8 mouse cellular contexts compared by ENCODE assay signal in genomic region chr1:171379935-171380599, GRCm38 (mm10). TPM values are rescaled to one million over a fixed set of nuclear protein-coding genes. Genes with fewer than 3 reads are reported as not detected.
DNase-seq lines count a peak whose midpoint lies in the region; ATAC-seq and TF ChIP-seq lines count a peak whose summit lies in the region.

No protein-coding gene starts in this region.

- WGBS in embryonic facial prominence, embryonic 11.5 days, result 7% methylated on average over 31 of the region's 31 CpGs
- 4% methylated on average over 31 of the region's 31 CpGs for WGBS in heart, adult 2 months
- WGBS in kidney, adult 2 months, result 3% methylated on average over 31 of the region's 31 CpGs
- WGBS in limb, embryonic 12.5 days, result 7% methylated on average over 31 of the region's 31 CpGs
- 2% methylated on average over 31 of the region's 31 CpGs for WGBS in midbrain, embryonic 13.5 days
- WGBS in small intestine, adult 2 months, result 20% methylated on average over 31 of the region's 31 CpGs

- H3K4me2 ChIP-seq in embryonic facial prominence, embryonic 11.5 days (ENCODE audit: low read depth, low read length), result peak overlapping the region; percentile 25; the same call in 1 of the 2 replicates
- H3K4me2 ChIP-seq in limb, embryonic 12.5 days, result peak overlapping the region; percentile 46
- peak overlapping the region; percentile 59 for H3K4me2 ChIP-seq in midbrain, embryonic 13.5 days (replicated peaks)

- no peaks in the 10 kb centered on the region for H3K79me2 ChIP-seq in heart, adult 2 months (replicated peaks; ENCODE audit: control insufficient read depth, insufficient read depth, low read length)

- H3K4me3 ChIP-seq in embryonic facial prominence, embryonic 11.5 days (ENCODE audit: low read depth, low read length), result no peak overlapping the region
- no peak overlapping the region for H3K4me3 ChIP-seq in heart, adult 2 months
- H3K4me3 ChIP-seq in kidney, adult 2 months (ENCODE audit: insufficient read depth, low read depth, low read length), result peak overlapping the region; percentile 9; the same call in 1 of the 2 replicates
- H3K4me3 ChIP-seq in limb, embryonic 12.5 days (replicated peaks), result peak overlapping the region; percentile 22
- H3K4me3 ChIP-seq in midbrain, embryonic 13.5 days (replicated peaks), result peak overlapping the region; percentile 38
- peak overlapping the region; percentile 27 for H3K4me3 ChIP-seq in small intestine, adult 2 months (ENCODE audit: low read depth, low read length)

- H3K27ac ChIP-seq in embryonic facial prominence, embryonic 11.5 days (replicated peaks; ENCODE audit: low read depth, low read length), result no peak overlapping the region
- no peak overlapping the region for H3K27ac ChIP-seq in heart, adult 2 months
- no peak overlapping the region for H3K27ac ChIP-seq in kidney, adult 2 months (ENCODE audit: insufficient read depth, low read depth, low read length)
- H3K27ac ChIP-seq in limb, embryonic 12.5 days, result no peak overlapping the region
- H3K27ac ChIP-seq in midbrain, embryonic 13.5 days, result no peak overlapping the region; the same call in 1 of the 2 replicates
- H3K27ac ChIP-seq in small intestine, adult 2 months (ENCODE audit: insufficient read depth, low read depth, low read length), result no peak overlapping the region

- intact Hi-C loops in heart, adult 2 months (cut with DNase I), result no loop called here

- no peak for TF ChIP-seq POLR2A in heart, adult 2 months (IDR thresholded peaks at IDR 0.05; ENCODE audit: insufficient read depth, low read depth, low read length)
- TF ChIP-seq POLR2A in kidney, adult 2 months (IDR thresholded peaks at IDR 0.05; ENCODE audit: low read depth, low read length), result no peak
- TF ChIP-seq POLR2A in small intestine, adult 2 months (IDR thresholded peaks at IDR 0.05; ENCODE audit: low read depth, low read length), result no peak

- peaks cover 4% of the 10 kb centered on the region; the same call in 1 of the 2 replicates for H3K27me3 ChIP-seq in embryonic facial prominence, embryonic 11.5 days (ENCODE audit: control insufficient read depth, insufficient read depth, low read length)
- H3K27me3 ChIP-seq in heart, adult 2 months (ENCODE audit: control insufficient read depth, insufficient read depth, low read length), result no peaks in the 10 kb centered on the region; the same call in 1 of the 2 replicates
- no peaks in the 10 kb centered on the region for H3K27me3 ChIP-seq in kidney, adult 2 months (replicated peaks; ENCODE audit: control insufficient read depth, insufficient read depth, low read length)
- peaks cover 51% of the 10 kb centered on the region for H3K27me3 ChIP-seq in limb, embryonic 12.5 days
- H3K27me3 ChIP-seq in midbrain, embryonic 13.5 days, result peaks cover 25% of the 10 kb centered on the region
- 0 out of 2 replicates have a peak, but pooled peaks cover 4% of the 10 kb centered on the region for H3K27me3 ChIP-seq in small intestine, adult 2 months (ENCODE audit: control insufficient read depth, insufficient read depth, low read length)

- ATAC-seq in embryonic facial prominence, embryonic 11.5 days (replicated peaks; ENCODE audit: insufficient number of reproducible peaks, low FRiP score, low TSS enrichment, low read depth), result peak; percentile 25; the same call in 1 of the 2 replicates
- ATAC-seq in limb, embryonic 12.5 days (ENCODE audit: insufficient number of reproducible peaks, insufficient read depth, low FRiP score, low TSS enrichment, low read depth), result peak; percentile 17; the same call in 1 of the 2 replicates
- ATAC-seq in midbrain, embryonic 13.5 days, result peak; percentile 88

- H3K36me3 ChIP-seq in embryonic facial prominence, embryonic 11.5 days (replicated peaks; ENCODE audit: control insufficient read depth, insufficient read depth, low read depth, low read length), result no peaks in the 10 kb centered on the region
- no peaks in the 10 kb centered on the region for H3K36me3 ChIP-seq in heart, adult 2 months (ENCODE audit: control insufficient read depth, insufficient read depth, low read length)
- no peaks in the 10 kb centered on the region for H3K36me3 ChIP-seq in kidney, adult 2 months (ENCODE audit: control insufficient read depth, insufficient read depth, low read length)
- H3K36me3 ChIP-seq in limb, embryonic 12.5 days, result no peaks in the 10 kb centered on the region
- H3K36me3 ChIP-seq in midbrain, embryonic 13.5 days, result no peaks in the 10 kb centered on the region
- H3K36me3 ChIP-seq in small intestine, adult 2 months (ENCODE audit: control insufficient read depth, insufficient read depth, low read length), result no peaks in the 10 kb centered on the region

- H3K9ac ChIP-seq in embryonic facial prominence, embryonic 11.5 days (replicated peaks; ENCODE audit: low read length), result no peak overlapping the region
- H3K9ac ChIP-seq in heart, adult 2 months (ENCODE audit: low read depth, low read length), result no peak overlapping the region
- no peak overlapping the region for H3K9ac ChIP-seq in limb, embryonic 12.5 days (replicated peaks)
- peak overlapping the region; percentile 60 for H3K9ac ChIP-seq in midbrain, embryonic 13.5 days (replicated peaks)

- no peaks in the 10 kb centered on the region for H3K4me1 ChIP-seq in embryonic facial prominence, embryonic 11.5 days (ENCODE audit: control insufficient read depth, insufficient read depth, low read length)
- H3K4me1 ChIP-seq in heart, adult 2 months (ENCODE audit: control insufficient read depth, insufficient read depth, low read length), result peaks cover 2% of the 10 kb centered on the region; the same call in 1 of the 2 replicates
- no peaks in the 10 kb centered on the region for H3K4me1 ChIP-seq in kidney, adult 2 months (ENCODE audit: control insufficient read depth, insufficient read depth, low read length)
- peaks cover 15% of the 10 kb centered on the region for H3K4me1 ChIP-seq in limb, embryonic 12.5 days (replicated peaks)
- peaks cover 13% of the 10 kb centered on the region for H3K4me1 ChIP-seq in midbrain, embryonic 13.5 days (replicated peaks)
- H3K4me1 ChIP-seq in small intestine, adult 2 months (ENCODE audit: control insufficient read depth, insufficient read depth, insufficient read length, low read length), result peaks cover 9% of the 10 kb centered on the region

- peak; percentile 82 for TF ChIP-seq CTCF in heart, adult 2 months (IDR thresholded peaks at IDR 0.05)
- TF ChIP-seq CTCF in kidney, adult 2 months (conservative IDR thresholded peaks at IDR 0.05; ENCODE audit: insufficient read depth, insufficient read length, low read depth, low read length), result peak; percentile 73
- TF ChIP-seq CTCF in small intestine, adult 2 months (IDR thresholded peaks at IDR 0.05; ENCODE audit: extremely low read depth, insufficient read length, insufficient replicate concordance, low read depth, low read length), result peak; percentile 62; the same call in 1 of the 2 replicates

- H3K9me3 ChIP-seq in embryonic facial prominence, embryonic 11.5 days (replicated peaks; ENCODE audit: control insufficient read depth, low read length), result no peaks in the 10 kb centered on the region
- no peaks in the 10 kb centered on the region for H3K9me3 ChIP-seq in limb, embryonic 12.5 days
- no peaks in the 10 kb centered on the region for H3K9me3 ChIP-seq in midbrain, embryonic 13.5 days

- peak; percentile 67 for DNase-seq in urinary bladder, postnatal 25 days (ENCODE audit: low spot score)
- DNase-seq in urinary bladder, adult 2 months (ENCODE audit: low spot score), result no peak
- peak; percentile 75 for DNase-seq in embryonic facial prominence, embryonic 11.5 days (ENCODE audit: low spot score)
- peak; percentile 81 to 82 for DNase-seq in heart, adult 2 months
- peak; percentile 85 for DNase-seq in kidney, adult 2 months

- TF ChIP-seq EP300 in heart, adult 2 months (IDR thresholded peaks at IDR 0.05; ENCODE audit: insufficient read depth, low read depth, low read length), result 0 out of 2 replicates have a peak, but pooled peaks have one; percentile 13

RNA-seq across cellular contexts. Expression of gene Arhgap30, which starts 8.7 kb away (rescaled TPM):
- polyA plus RNA-seq in urinary bladder, adult 2 months (2012; rRNA removed), result 4.2 and 5.0 TPM in 2 replicates
- 0.39 and 0.52 TPM in 2 replicates for polyA plus RNA-seq in embryonic facial prominence, embryonic 11.5 days (2014; fragmentation: Nextera tagmentation; extraction: Ambion mirVana)
- 1 to 10 TPM; 2.3 to 2.4 TPM for total RNA-seq in heart, adult 2 months (2021)
- 2.6 and 3.2 TPM in 2 replicates for polyA plus RNA-seq in heart, adult 2 months (2012; rRNA removed)
- 1.6 and 4.8 TPM in 2 replicates for polyA plus RNA-seq in kidney, adult 2 months (2012; rRNA removed)
- 0.75 and 0.91 TPM in 2 replicates for polyA plus RNA-seq in limb, embryonic 12.5 days (2016; fragmentation: Nextera tagmentation; extraction: Ambion mirVana)
- 0.63 TPM in 2 replicates for polyA plus RNA-seq in midbrain, embryonic 13.5 days (2015; fragmentation: Nextera tagmentation; extraction: Ambion mirVana)
- polyA plus RNA-seq in small intestine, adult 2 months (2012; rRNA removed), result 3.8 and 6.1 TPM in 2 replicates

RNA-seq across cellular contexts. Expression of gene Nectin4, which starts 10.2 kb away (rescaled TPM):
- polyA plus RNA-seq in urinary bladder, adult 2 months (2012; rRNA removed), result 35.1 and 39.2 TPM in 2 replicates
- polyA plus RNA-seq in embryonic facial prominence, embryonic 11.5 days (2014; fragmentation: Nextera tagmentation; extraction: Ambion mirVana), result 2.4 and 2.5 TPM in 2 replicates
- total RNA-seq in heart, adult 2 months (2021), result under 1 TPM; 0.13 to 0.23 TPM
- polyA plus RNA-seq in heart, adult 2 months (2012; rRNA removed), result 0.21 and 0.29 TPM in 2 replicates
- 2.3 TPM in 2 replicates for polyA plus RNA-seq in kidney, adult 2 months (2012; rRNA removed)
- polyA plus RNA-seq in limb, embryonic 12.5 days (2016; fragmentation: Nextera tagmentation; extraction: Ambion mirVana), result 6.2 and 7.8 TPM in 2 replicates
- 0.70 and 0.97 TPM in 2 replicates for polyA plus RNA-seq in midbrain, embryonic 13.5 days (2015; fragmentation: Nextera tagmentation; extraction: Ambion mirVana)
- polyA plus RNA-seq in small intestine, adult 2 months (2012; rRNA removed), result 0.33 and 1.1 TPM in 2 replicates

RNA-seq across cellular contexts. Expression of gene Klhdc9, which starts 19.5 kb away (rescaled TPM):
- polyA plus RNA-seq in urinary bladder, adult 2 months (2012; rRNA removed), result 2.3 and 2.8 TPM in 2 replicates
- 1.2 and 1.4 TPM in 2 replicates for polyA plus RNA-seq in embryonic facial prominence, embryonic 11.5 days (2014; fragmentation: Nextera tagmentation; extraction: Ambion mirVana)
- total RNA-seq in heart, adult 2 months (2021), result under 1 TPM in 1 of 2 experiments, not detected in 1; 0.16 TPM
- polyA plus RNA-seq in heart, adult 2 months (2012; rRNA removed), result 0.20 and 0.25 TPM in 2 replicates
- polyA plus RNA-seq in kidney, adult 2 months (2012; rRNA removed), result 6.9 and 7.1 TPM in 2 replicates
- polyA plus RNA-seq in limb, embryonic 12.5 days (2016; fragmentation: Nextera tagmentation; extraction: Ambion mirVana), result 2.0 and 2.2 TPM in 2 replicates
- 4.2 and 4.6 TPM in 2 replicates for polyA plus RNA-seq in midbrain, embryonic 13.5 days (2015; fragmentation: Nextera tagmentation; extraction: Ambion mirVana)
- 0.13 and 0.16 TPM in 2 replicates for polyA plus RNA-seq in small intestine, adult 2 months (2012; rRNA removed)

RNA-seq across cellular contexts. Expression of gene Usf1, which starts 31.0 kb away (rescaled TPM):
- 68.7 and 73.4 TPM in 2 replicates for polyA plus RNA-seq in urinary bladder, adult 2 months (2012; rRNA removed)
- polyA plus RNA-seq in embryonic facial prominence, embryonic 11.5 days (2014; fragmentation: Nextera tagmentation; extraction: Ambion mirVana), result 101 and 108 TPM in 2 replicates
- total RNA-seq in heart, adult 2 months (2021), result 10 to 100 TPM; 38.4 to 46.6 TPM
- polyA plus RNA-seq in heart, adult 2 months (2012; rRNA removed), result 47.8 and 64.2 TPM in 2 replicates
- polyA plus RNA-seq in kidney, adult 2 months (2012; rRNA removed), result 56.8 and 59.0 TPM in 2 replicates
- 113 and 123 TPM in 2 replicates for polyA plus RNA-seq in limb, embryonic 12.5 days (2016; fragmentation: Nextera tagmentation; extraction: Ambion mirVana)
- polyA plus RNA-seq in midbrain, embryonic 13.5 days (2015; fragmentation: Nextera tagmentation; extraction: Ambion mirVana), result 237 and 239 TPM in 2 replicates
- polyA plus RNA-seq in small intestine, adult 2 months (2012; rRNA removed), result 55.0 and 87.8 TPM in 2 replicates

RNA-seq across cellular contexts. Expression of gene Pfdn2, which starts 34.6 kb away (rescaled TPM):
- polyA plus RNA-seq in urinary bladder, adult 2 months (2012; rRNA removed), result 47.8 and 66.6 TPM in 2 replicates
- polyA plus RNA-seq in embryonic facial prominence, embryonic 11.5 days (2014; fragmentation: Nextera tagmentation; extraction: Ambion mirVana), result 60.7 and 70.1 TPM in 2 replicates
- total RNA-seq in heart, adult 2 months (2021), result 10 to 100 TPM; 68.3 to 97.4 TPM
- 25.4 and 29.8 TPM in 2 replicates for polyA plus RNA-seq in heart, adult 2 months (2012; rRNA removed)
- 17.1 and 37.0 TPM in 2 replicates for polyA plus RNA-seq in kidney, adult 2 months (2012; rRNA removed)
- polyA plus RNA-seq in limb, embryonic 12.5 days (2016; fragmentation: Nextera tagmentation; extraction: Ambion mirVana), result 123 and 128 TPM in 2 replicates
- 166 and 177 TPM in 2 replicates for polyA plus RNA-seq in midbrain, embryonic 13.5 days (2015; fragmentation: Nextera tagmentation; extraction: Ambion mirVana)
- polyA plus RNA-seq in small intestine, adult 2 months (2012; rRNA removed), result 5.0 and 7.5 TPM in 2 replicates

Comparison
In these comparisons a context has a peak if more than half of its experiments do, and no peak if none do; other contexts are left out.
1. ATAC-seq: peak in every context shown above with its lines; median percentile 88 in midbrain, embryonic 13.5 days; 25 in embryonic facial prominence, embryonic 11.5 days; 17 in limb, embryonic 12.5 days.
2. H3K4me3 ChIP-seq: peak in kidney, adult 2 months (single experiment), limb, embryonic 12.5 days (single experiment), midbrain, embryonic 13.5 days (single experiment) and small intestine, adult 2 months (single experiment); none in embryonic facial prominence, embryonic 11.5 days (single experiment) and heart, adult 2 months (single experiment).
3. Peak in every context shown above with its lines, with median percentiles within 50 percentile points of each other: H3K4me2 ChIP-seq and CTCF ChIP-seq.